Mouse (Mus musculus) left cerebral cortex, adult 2 months (tissue): ENCODE results near the gene Iffo1. TPM values are rescaled to one million over a fixed set of nuclear protein-coding genes. Genes with fewer than 3 reads are reported as not detected.

Experiments
- DNase-seq, 2 experiments: peaks; one replicate each; pipeline ENCODE4 v3.0.0; 2021 to 2022; ENCODE audit warnings: low spot score in 2 of 2, mixed read lengths in 1 of 2; ENCODE audit errors: extremely low spot score in 1 of 2
- H3K27ac ChIP-seq: fragments of 200-600 bp; 2 replicates; pipeline ENCODE4 v1.8.1; 2022
- H3K4me3 ChIP-seq: fragments of 200-600 bp; 2 replicates; pipeline ENCODE4 v1.8.1; 2022
- CTCF ChIP-seq: fragments of 200-600 bp; IDR thresholded peaks from 2 replicates; pipeline ENCODE4 v1.8.1; 2022; ENCODE audit warnings: antibody characterized with exemption, mild to moderate bottlenecking, moderate library complexity
- intact Hi-C: fragments of 180-260 bp; cut with DNase I; formaldehyde crosslinking; loops from one replicate; pipeline ENCODE4 v1.15.1; 2025
- total RNA-seq, 2 experiments: library from RNA; stranded (reverse); gene quantifications; 2 replicates each; pipeline ENCODE4 v1.2.3; 2021

Gene Iffo1
- total RNA-seq, 2 experiments from 2014 or later: 64.6 to 67.1 TPM

- no peak for DNase-seq
- Histone ChIP-seq H3K4me3 (no peak overlapping the region), H3K27ac (no peak overlapping the region)
- no peak for TF ChIP-seq CTCF
- intact Hi-C loops: loop anchor here (2.0 kb wide), 1 partner anchor 15 kb away; no protein-coding TSS in a partner anchor
Measured at GRCm38 (mm10) chr6:125109371-125109770, 35.7 kb upstream of the Iffo1 start.

- H3K27ac ChIP-seq: no peak overlapping the region
- peak in 1 of 2 experiments; percentile 32 for DNase-seq
- no peak overlapping the region for H3K4me3 ChIP-seq
- TF ChIP-seq CTCF: peak; percentile 53
- intact Hi-C loops: no loop called here
Measured at GRCm38 (mm10) chr6:125110927-125111326, 34.1 kb upstream of the Iffo1 start.

- no peak overlapping the region for H3K27ac ChIP-seq
- TF ChIP-seq CTCF: no peak
- no peak for DNase-seq
- H3K4me3 ChIP-seq: no peak overlapping the region
- intact Hi-C loops: loop anchor here (2.0 kb wide), 1 partner anchor 18 kb away; the partner anchor contains the start of gene Nop2
Measured at GRCm38 (mm10) chr6:125112553-125112952, 32.5 kb upstream of the Iffo1 start.

- no peak for TF ChIP-seq CTCF
- DNase-seq: no peak
- Histone ChIP-seq H3K27ac (no peak overlapping the region), H3K4me3 (no peak overlapping the region)
- intact Hi-C loops: no loop called here
Measured at GRCm38 (mm10) chr6:125119387-125119786, 25.7 kb upstream of the Iffo1 start.

- intact Hi-C loops: no loop called here
- Histone ChIP-seq H3K4me3 (no peak overlapping the region), H3K27ac (no peak overlapping the region)
- no peak for TF ChIP-seq CTCF
- no peak for DNase-seq
Measured at GRCm38 (mm10) chr6:125128724-125129123, 16.3 kb upstream of the Iffo1 start.

GRCm38 (mm10) chr6:125129710-125130402 is 15.2 kb upstream of the Iffo1 start:
- TF ChIP-seq CTCF: no peak

GRCm38 (mm10) chr6:125131302-125132156 is 13.5 kb upstream of the Iffo1 start, which contains the start of gene Nop2:
Nop2 (plus strand) TSS chr6:125131909.
- intact Hi-C loops: loop anchor here (2.0 kb wide), 1 partner anchor 19 kb away; no protein-coding TSS in a partner anchor
- no peak for TF ChIP-seq CTCF
- peak; percentile 80 to 81 for DNase-seq
- Histone ChIP-seq H3K27ac (peak within 1 kb of the TSS; percentile 86), H3K4me3 (peak within 1 kb of the TSS; percentile 67)

More at GRCm38 (mm10) chr6:125129710-125130402, 15.2 kb upstream of the Iffo1 start:
- intact Hi-C loops: loop anchor here (2.0 kb wide), 1 partner anchor 17 kb away; no protein-coding TSS in a partner anchor
- Histone ChIP-seq H3K4me3 (no peak overlapping the region), H3K27ac (no peak overlapping the region)
- DNase-seq: no peak

- no peak for DNase-seq
- intact Hi-C loops: no loop called here
- no peak for TF ChIP-seq CTCF
- no peak overlapping the region; the same call in 1 of the 2 replicates for H3K27ac ChIP-seq
- peak overlapping the region; percentile 67 for H3K4me3 ChIP-seq
Measured at GRCm38 (mm10) chr6:125132470-125132869, 12.6 kb upstream of the Iffo1 start.

- Histone ChIP-seq H3K27ac (peak overlapping the region; percentile 36; the same call in 1 of the 2 replicates), H3K4me3 (no peak overlapping the region)
- peak in 1 of 2 experiments; percentile 36 for DNase-seq
- peak; percentile 69 for TF ChIP-seq CTCF
- intact Hi-C loops: no loop called here
Measured at GRCm38 (mm10) chr6:125137002-125137671, 7.9 kb upstream of the Iffo1 start.

- Histone ChIP-seq H3K4me3 (no peak overlapping the region), H3K27ac (no peak overlapping the region)
- no peak for TF ChIP-seq CTCF
- intact Hi-C loops: no loop called here
- no peak for DNase-seq
Measured at GRCm38 (mm10) chr6:125139747-125140146, 5.3 kb upstream of the Iffo1 start.

GRCm38 (mm10) chr6:125142436-125142835 is 2.6 kb upstream of the Iffo1 start:
- intact Hi-C loops: no loop called here
- no peak for DNase-seq
- no peak overlapping the region for H3K27ac ChIP-seq
- no peak for TF ChIP-seq CTCF
- no peak overlapping the region for H3K4me3 ChIP-seq
